Mouse (Mus musculus) midbrain, embryonic 12.5 days (tissue): ENCODE measurements around the gene Pitpnb. TPM values are rescaled to one million over a fixed set of nuclear protein-coding genes. Genes with fewer than 3 reads are reported as not detected.

Source experiments
- ATAC-seq: fragments of 200-750 bp; cut with Nextera tagmentation; 2 replicates; pipeline ENCODE4 v1.8.0; 2017; ENCODE audit warnings: low read depth, moderate TSS enrichment, moderate library complexity; ENCODE audit not compliant: low FRiP score
- H3K27ac ChIP-seq: fragments of 300-500 bp; sonication (generic); replicated peaks from 2 replicates; pipeline ENCODE4 v1.5.1; 2016; ENCODE audit warnings: mild to moderate bottlenecking
- H3K27me3 ChIP-seq: fragments of 300-500 bp; sonication (generic); 2 replicates; pipeline ENCODE4 v1.6.1; 2016; ENCODE audit warnings: mild to moderate bottlenecking
- H3K36me3 ChIP-seq: fragments of 300-500 bp; sonication (generic); 2 replicates; pipeline ENCODE4 v1.6.1; 2016
- H3K4me1 ChIP-seq: fragments of 300-500 bp; sonication (generic); 2 replicates; pipeline ENCODE4 v1.6.1; 2016
- H3K4me2 ChIP-seq: fragments of 300-500 bp; sonication (generic); replicated peaks from 2 replicates; pipeline ENCODE4 v1.6.1; 2016; ENCODE audit warnings: mild to moderate bottlenecking, moderate library complexity
- H3K4me3 ChIP-seq: fragments of 300-500 bp; sonication (generic); 2 replicates; pipeline ENCODE4 v1.5.1; 2016; ENCODE audit warnings: mild to moderate bottlenecking
- H3K9ac ChIP-seq: fragments of 300-500 bp; sonication (generic); replicated peaks from 2 replicates; pipeline ENCODE4 v1.6.1; 2016; ENCODE audit warnings: mild to moderate bottlenecking, moderate library complexity
- H3K9me3 ChIP-seq: fragments of 300-500 bp; sonication (generic); 2 replicates; pipeline ENCODE4 v1.6.1; 2016; ENCODE audit warnings: mild to moderate bottlenecking
- WGBS: fragments of 180-500 bp; shearing (Covaris S2); methylation state at CpG from one replicate; pipeline ENCODE4 v1.1.7; 2016; 5-methylcytosine and 5-hydroxymethylcytosine counted together
- polyA plus RNA-seq: library from polyadenylated mRNA; unstranded; fragments of >200 nt; fragmentation: Nextera tagmentation; extraction: Ambion mirVana; gene quantifications from 2 replicates; pipeline ENCODE4 v1.2.1, GENCODE M21; 2016

Gene Pitpnb
- polyA plus RNA-seq, 1 experiment from 2014 or later: 110 TPM

- H3K36me3 ChIP-seq: peaks cover 38% of the 10 kb centered on the region
- H3K4me2 ChIP-seq: peak overlapping the region; percentile 99
- ATAC-seq: no peak
- peaks cover 6% of the 10 kb centered on the region for H3K27me3 ChIP-seq
- peak overlapping the region; percentile 76 for H3K4me3 ChIP-seq
- under 1% methylated on average over 62 of the region's 63 CpGs for WGBS
- H3K9ac ChIP-seq: peak overlapping the region; percentile 100
- H3K27ac ChIP-seq: peak overlapping the region; percentile 99
- H3K4me1 ChIP-seq: peaks cover 64% of the 10 kb centered on the region
- H3K9me3 ChIP-seq: no peaks in the 10 kb centered on the region
These were observed 87.9 kb downstream of the Pitpnb start for GRCm38 (mm10) chr5:111418202-111419120.

- Histone ChIP-seq H3K4me1 (peaks cover 65% of the 10 kb centered on the region), H3K27me3 (no peaks in the 10 kb centered on the region), H3K9ac (peak overlapping the region; percentile 100), H3K9me3 (no peaks in the 10 kb centered on the region), H3K36me3 (peaks cover 45% of the 10 kb centered on the region), H3K4me2 (peak overlapping the region; percentile 99), H3K27ac (peak overlapping the region; percentile 99), H3K4me3 (peak overlapping the region; percentile 76)
- ATAC-seq: no peak
- 2% methylated on average over 42 of the region's 42 CpGs for WGBS
These were observed 88.7 kb downstream of the Pitpnb start for GRCm38 (mm10) chr5:111419121-111419881.

GRCm38 (mm10) chr5:111420011-111420691 is 89.6 kb downstream of the Pitpnb start:
- Histone ChIP-seq H3K27ac (peak overlapping the region; percentile 99), H3K9me3 (no peaks in the 10 kb centered on the region), H3K36me3 (peaks cover 51% of the 10 kb centered on the region), H3K4me2 (peak overlapping the region; percentile 99), H3K4me3 (peak overlapping the region; percentile 76), H3K27me3 (no peaks in the 10 kb centered on the region), H3K4me1 (peaks cover 65% of the 10 kb centered on the region), H3K9ac (peak overlapping the region; percentile 100)
- no peak for ATAC-seq
- WGBS: under 1% methylated on average over 56 of the region's 56 CpGs

- H3K27me3 ChIP-seq: no peaks in the 10 kb centered on the region
- peak overlapping the region; percentile 99 for H3K4me2 ChIP-seq
- H3K9ac ChIP-seq: peak overlapping the region; percentile 100
- no peaks in the 10 kb centered on the region for H3K9me3 ChIP-seq
- peaks cover 67% of the 10 kb centered on the region for H3K4me1 ChIP-seq
- ATAC-seq: no peak
- H3K4me3 ChIP-seq: peak overlapping the region; percentile 76
- WGBS: 15% methylated on average over 22 of the region's 22 CpGs
- peaks cover 55% of the 10 kb centered on the region for H3K36me3 ChIP-seq
- H3K27ac ChIP-seq: peak overlapping the region; percentile 99
These were observed 90.3 kb downstream of the Pitpnb start for GRCm38 (mm10) chr5:111420896-111421295.

GRCm38 (mm10) chr5:111421424-111421823 is 90.9 kb downstream of the Pitpnb start:
- WGBS: 33% methylated on average over 15 of the region's 15 CpGs
- Histone ChIP-seq H3K4me1 (peaks cover 72% of the 10 kb centered on the region), H3K36me3 (peaks cover 56% of the 10 kb centered on the region), H3K4me2 (peak overlapping the region; percentile 99), H3K27me3 (no peaks in the 10 kb centered on the region), H3K27ac (peak overlapping the region; percentile 99), H3K9me3 (no peaks in the 10 kb centered on the region), H3K9ac (peak overlapping the region; percentile 100), H3K4me3 (peak overlapping the region; percentile 76)
- ATAC-seq: no peak

- 26% methylated on average over 8 of the region's 8 CpGs for WGBS
- ATAC-seq: no peak
- Histone ChIP-seq H3K36me3 (peaks cover 63% of the 10 kb centered on the region), H3K4me2 (peak overlapping the region; percentile 99), H3K4me1 (peaks cover 80% of the 10 kb centered on the region), H3K9me3 (no peaks in the 10 kb centered on the region), H3K27ac (peak overlapping the region; percentile 99), H3K27me3 (no peaks in the 10 kb centered on the region), H3K4me3 (peak overlapping the region; percentile 76), H3K9ac (peak overlapping the region; percentile 100)
These were observed 91.7 kb downstream of the Pitpnb start for GRCm38 (mm10) chr5:111422058-111422800.

GRCm38 (mm10) chr5:111423011-111423410 is 92.4 kb downstream of the Pitpnb start:
- H3K27ac ChIP-seq: peak overlapping the region; percentile 99
- H3K36me3 ChIP-seq: peaks cover 70% of the 10 kb centered on the region
- peak overlapping the region; percentile 100 for H3K9ac ChIP-seq
- ATAC-seq: no peak
- peak overlapping the region; percentile 76 for H3K4me3 ChIP-seq
- H3K4me2 ChIP-seq: peak overlapping the region; percentile 99
- peaks cover 88% of the 10 kb centered on the region for H3K4me1 ChIP-seq
- H3K9me3 ChIP-seq: no peaks in the 10 kb centered on the region
- H3K27me3 ChIP-seq: no peaks in the 10 kb centered on the region
- 28% methylated on average over 10 of the region's 10 CpGs for WGBS

GRCm38 (mm10) chr5:111423616-111424015 is 93.1 kb downstream of the Pitpnb start:
- Histone ChIP-seq H3K4me2 (peak overlapping the region; percentile 99), H3K4me1 (peaks cover 90% of the 10 kb centered on the region), H3K36me3 (peaks cover 68% of the 10 kb centered on the region), H3K27me3 (no peaks in the 10 kb centered on the region), H3K9me3 (no peaks in the 10 kb centered on the region), H3K9ac (peak overlapping the region; percentile 100), H3K27ac (peak overlapping the region; percentile 68), H3K4me3 (peak overlapping the region; percentile 76)
- 47% methylated on average over 4 of the region's 4 CpGs for WGBS
- ATAC-seq: no peak

- peak overlapping the region; percentile 99 for H3K4me2 ChIP-seq
- no peaks in the 10 kb centered on the region for H3K9me3 ChIP-seq
- peak overlapping the region; percentile 46 for H3K9ac ChIP-seq
- peaks cover 91% of the 10 kb centered on the region for H3K4me1 ChIP-seq
- 59% methylated on average over 9 of the region's 9 CpGs for WGBS
- no peaks in the 10 kb centered on the region for H3K27me3 ChIP-seq
- peak overlapping the region; percentile 76 for H3K4me3 ChIP-seq
- peak overlapping the region; percentile 56; the same call in 1 of the 2 replicates for H3K27ac ChIP-seq
- H3K36me3 ChIP-seq: peaks cover 48% of the 10 kb centered on the region
- no peak for ATAC-seq
These were observed 95.2 kb downstream of the Pitpnb start for GRCm38 (mm10) chr5:111425813-111426212.

GRCm38 (mm10) chr5:111426249-111426648 is 95.7 kb downstream of the Pitpnb start:
- H3K27ac ChIP-seq: peak overlapping the region; percentile 56
- H3K4me1 ChIP-seq: peaks cover 91% of the 10 kb centered on the region
- no peaks in the 10 kb centered on the region for H3K27me3 ChIP-seq
- ATAC-seq: no peak
- H3K4me3 ChIP-seq: peak overlapping the region; percentile 76
- H3K9me3 ChIP-seq: no peaks in the 10 kb centered on the region
- H3K4me2 ChIP-seq: peak overlapping the region; percentile 99
- 39% methylated on average over 5 of the region's 5 CpGs for WGBS
- H3K9ac ChIP-seq: peak overlapping the region; percentile 46
- peaks cover 43% of the 10 kb centered on the region for H3K36me3 ChIP-seq

- peaks cover 31% of the 10 kb centered on the region for H3K36me3 ChIP-seq
- peak overlapping the region; percentile 22 for H3K4me3 ChIP-seq
- no peaks in the 10 kb centered on the region for H3K9me3 ChIP-seq
- H3K9ac ChIP-seq: peak overlapping the region; percentile 53; the same call in 1 of the 2 replicates
- H3K4me1 ChIP-seq: peaks cover 100% of the 10 kb centered on the region
- ATAC-seq: no peak
- H3K27ac ChIP-seq: peak overlapping the region; percentile 67
- WGBS: 26% methylated on average over 6 of the region's 6 CpGs
- H3K27me3 ChIP-seq: no peaks in the 10 kb centered on the region
- H3K4me2 ChIP-seq: peak overlapping the region; percentile 99
These were observed 98.3 kb downstream of the Pitpnb start for GRCm38 (mm10) chr5:111428882-111429281.
